Comparison of ENCODE assay signal across 15 mouse cellular contexts in genomic region chr1:42700171-42700570, GRCm38 (mm10). TPM values are rescaled to one million over a fixed set of nuclear protein-coding genes. Genes with fewer than 3 reads are reported as not detected.
DNase-seq lines count a peak whose midpoint lies in the region; ATAC-seq and TF ChIP-seq lines count a peak whose summit lies in the region.
"Had no signal": no experiment of that assay in that cellular context is flagged by ENCODE, and none has a peak within 500 bp of the region (broad histone marks: within the 10 kb centered on the region; RNA-seq: fewer than 3 reads in every experiment).

No protein-coding gene starts in this region.

- peaks cover 96% of the 10 kb centered on the region for H3K27me3 ChIP-seq in embryonic facial prominence, embryonic 10.5 days (replicated peaks; ENCODE audit: low read depth, poor library complexity, severe bottlenecking)
- no peaks in the 10 kb centered on the region for H3K27me3 ChIP-seq in forebrain, embryonic 16.5 days (replicated peaks; ENCODE audit: control insufficient read depth, insufficient read depth, low read length)
- no peaks in the 10 kb centered on the region for H3K27me3 ChIP-seq in midbrain, embryonic 12.5 days
- H3K27me3 ChIP-seq in stomach, postnatal 0 days (ENCODE audit: control insufficient read depth, insufficient read depth, low read length), result peaks cover 47% of the 10 kb centered on the region

- DNase-seq in embryo, embryonic 10.5 days (ENCODE audit: low spot score), result peak; percentile 45
- no peak for DNase-seq in embryo, embryonic 11 days
- DNase-seq in embryonic facial prominence, embryonic 10.5 days (ENCODE audit: low spot score), result no peak
- DNase-seq in stomach, postnatal 0 days (ENCODE audit: low spot score), result no peak
- no peak for DNase-seq in frontal cortex, postnatal 36 days (ENCODE audit: low spot score in 2 of 2)
- DNase-seq in cerebellum, adult 8-10 months, result no peak
- DNase-seq: cerebellum, adult 9-11 months; gastrocnemius, postnatal 10 days; right cerebral cortex, adult 18-20 months had no signal

- H3K9me3 ChIP-seq in embryonic facial prominence, embryonic 10.5 days, result no peaks in the 10 kb centered on the region
- no peaks in the 10 kb centered on the region for H3K9me3 ChIP-seq in forebrain, embryonic 16.5 days (ENCODE audit: control insufficient read depth, low read length)
- H3K9me3 ChIP-seq in midbrain, embryonic 12.5 days, result no peaks in the 10 kb centered on the region
- H3K9me3 ChIP-seq in stomach, postnatal 0 days (ENCODE audit: control insufficient read depth, low read length), result no peaks in the 10 kb centered on the region

- no peak for TF ChIP-seq EP300 in stomach, postnatal 0 days (optimal IDR thresholded peaks at IDR 0.05)

- peaks cover 22% of the 10 kb centered on the region for H3K36me3 ChIP-seq in embryonic facial prominence, embryonic 10.5 days (replicated peaks)
- no peaks in the 10 kb centered on the region for H3K36me3 ChIP-seq in forebrain, embryonic 16.5 days (ENCODE audit: control insufficient read depth, insufficient read depth)
- peaks cover 25% of the 10 kb centered on the region for H3K36me3 ChIP-seq in midbrain, embryonic 12.5 days
- no peaks in the 10 kb centered on the region for H3K36me3 ChIP-seq in stomach, postnatal 0 days (ENCODE audit: control insufficient read depth, insufficient read depth, low read length)

- H3K4me2 ChIP-seq in forebrain, embryonic 16.5 days (ENCODE audit: low read length), result peak overlapping the region; percentile 67
- H3K4me2 ChIP-seq in midbrain, embryonic 12.5 days (replicated peaks), result peak overlapping the region; percentile 97
- H3K4me2 ChIP-seq in stomach, postnatal 0 days (replicated peaks; ENCODE audit: low read depth), result no peak overlapping the region

- H3K4me1 ChIP-seq in embryonic facial prominence, embryonic 10.5 days, result peaks cover 37% of the 10 kb centered on the region
- H3K4me1 ChIP-seq in forebrain, embryonic 16.5 days (replicated peaks; ENCODE audit: control insufficient read depth, insufficient read depth, low read length), result peaks cover 21% of the 10 kb centered on the region
- peaks cover 31% of the 10 kb centered on the region for H3K4me1 ChIP-seq in midbrain, embryonic 12.5 days
- no peaks in the 10 kb centered on the region; the same call in 1 of the 2 replicates for H3K4me1 ChIP-seq in stomach, postnatal 0 days (replicated peaks; ENCODE audit: control insufficient read depth, insufficient read depth)

- no peak for TF ChIP-seq CTCF in stomach, postnatal 0 days (IDR thresholded peaks at IDR 0.05; ENCODE audit: low read depth)

- ATAC-seq in forebrain, embryonic 16.5 days, result no peak
- ATAC-seq in midbrain, embryonic 12.5 days (ENCODE audit: low FRiP score, low read depth), result no peak
- no peak for ATAC-seq in stomach, postnatal 0 days (ENCODE audit: low FRiP score, low TSS enrichment)
- ATAC-seq: intestine, embryonic 16.5 days had no signal

- peak overlapping the region; percentile 68 for H3K9ac ChIP-seq in forebrain, embryonic 16.5 days (replicated peaks; ENCODE audit: low read depth, low read length)
- H3K9ac ChIP-seq in midbrain, embryonic 12.5 days (replicated peaks), result peak overlapping the region; percentile 82
- no peak overlapping the region for H3K9ac ChIP-seq in stomach, postnatal 0 days (ENCODE audit: low read length)

- peak overlapping the region; percentile 74 for H3K4me3 ChIP-seq in embryonic facial prominence, embryonic 10.5 days
- peak overlapping the region; percentile 56 for H3K4me3 ChIP-seq in forebrain, embryonic 16.5 days (replicated peaks; ENCODE audit: low read length)
- H3K4me3 ChIP-seq in midbrain, embryonic 12.5 days, result peak overlapping the region; percentile 99
- no peak overlapping the region for H3K4me3 ChIP-seq in stomach, postnatal 0 days (ENCODE audit: low read depth, low read length)
- H3K4me3 ChIP-seq: erythroblast, embryonic 14.5 days had no signal

- peak overlapping the region; percentile 91; the same call in 1 of the 2 replicates for H3K27ac ChIP-seq in embryonic facial prominence, embryonic 10.5 days (replicated peaks)
- peak overlapping the region; percentile 41; the same call in 1 of the 2 replicates for H3K27ac ChIP-seq in forebrain, embryonic 16.5 days (ENCODE audit: low read length)
- H3K27ac ChIP-seq in midbrain, embryonic 12.5 days (replicated peaks), result peak overlapping the region; percentile 68; the same call in 1 of the 2 replicates
- no peak overlapping the region for H3K27ac ChIP-seq in stomach, postnatal 0 days (replicated peaks)

- WGBS in embryonic facial prominence, embryonic 10.5 days, result 3% methylated on average over 3 of the region's 3 CpGs
- 6% methylated on average over 3 of the region's 3 CpGs for WGBS in forebrain, embryonic 16.5 days
- WGBS in midbrain, embryonic 12.5 days, result 8% methylated on average over 3 of the region's 3 CpGs
- 24% methylated on average over 3 of the region's 3 CpGs for WGBS in stomach, postnatal 0 days

RNA-seq across cellular contexts. Expression of gene Pou3f3, which starts 4.6 kb away (rescaled TPM):
- polyA plus RNA-seq in embryonic facial prominence, embryonic 10.5 days (2016; fragmentation: Nextera tagmentation; extraction: Ambion mirVana), result 6.8 and 7.5 TPM in 2 replicates
- polyA plus RNA-seq in forebrain, embryonic 16.5 days (2015; fragmentation: Nextera tagmentation; extraction: Ambion mirVana), result 41.0 and 56.6 TPM in 2 replicates
- polyA plus RNA-seq in midbrain, embryonic 12.5 days (2016; fragmentation: Nextera tagmentation; extraction: Ambion mirVana), result 36.3 and 37.6 TPM in 2 replicates
- 0.02 TPM in 1 of 2 replicates, not detected in the other for polyA plus RNA-seq in stomach, postnatal 0 days (2015; fragmentation: Nextera tagmentation; extraction: Ambion mirVana)
- polyA plus RNA-seq: erythroblast, embryonic 14.5 days; heart, embryonic 14.5 days; liver, adult 2 months had no signal
